Mouse (Mus musculus) kidney, postnatal 0 days (tissue): ENCODE measurements around the gene Snrpc. TPM values are rescaled to one million over a fixed set of nuclear protein-coding genes. Genes with fewer than 3 reads are reported as not detected.

Source experiments
- ATAC-seq: fragments of 200-750 bp; cut with Nextera tagmentation; replicated peaks from 2 replicates; pipeline ENCODE4 v1.8.0; 2017; ENCODE audit warnings: low read depth, moderate number of reproducible peaks, moderate TSS enrichment, moderate library complexity; ENCODE audit not compliant: low FRiP score
- DNase-seq: peaks from one replicate; pipeline ENCODE4 v3.0.0-alpha.2; 2016; ENCODE audit warnings: low spot score
- H3K27ac ChIP-seq: fragments of 300-500 bp; sonication (generic); 2 replicates; pipeline ENCODE4 v1.5.1; 2014; ENCODE audit warnings: mild to moderate bottlenecking
- H3K27me3 ChIP-seq: fragments of 300-500 bp; sonication (generic); 2 replicates; pipeline ENCODE4 v1.6.1; 2014; ENCODE audit warnings: low read length, mixed read lengths; ENCODE audit not compliant: insufficient read depth
- H3K36me3 ChIP-seq: fragments of 300-500 bp; sonication (generic); 2 replicates; pipeline ENCODE4 v1.6.1; 2014; ENCODE audit warnings: low read length, mixed read lengths; ENCODE audit not compliant: insufficient read depth
- H3K4me1 ChIP-seq: fragments of 300-500 bp; sonication (generic); replicated peaks from 2 replicates; pipeline ENCODE4 v1.6.1; 2014; ENCODE audit warnings: antibody characterized with exemption, low read length, mixed read lengths; ENCODE audit not compliant: insufficient read depth
- H3K4me2 ChIP-seq: fragments of 300-500 bp; sonication (generic); 2 replicates; pipeline ENCODE4 v1.6.1; 2014; ENCODE audit warnings: mild to moderate bottlenecking, low read length, moderate library complexity, mixed read lengths
- H3K4me3 ChIP-seq: fragments of 300-500 bp; sonication (generic); replicated peaks from 2 replicates; pipeline ENCODE4 v1.5.1; 2014; ENCODE audit warnings: low read depth, low read length
- H3K9ac ChIP-seq: fragments of 300-500 bp; sonication (generic); 2 replicates; pipeline ENCODE4 v1.6.1; 2014; ENCODE audit warnings: low read depth, low read length
- H3K9me3 ChIP-seq: fragments of 300-500 bp; sonication (generic); replicated peaks from 2 replicates; pipeline ENCODE4 v1.6.1; 2016; ENCODE audit warnings: low read length, inconsistent platforms, mixed read lengths
- CTCF ChIP-seq: IDR thresholded peaks from 2 replicates; pipeline ENCODE4 v1.5.1; 2016; ENCODE audit warnings: antibody characterized with exemption, low read depth, mild to moderate bottlenecking, moderate library complexity
- WGBS: fragments of 180-500 bp; shearing (Covaris S2); extraction: QIAGEN DNeasy Blood & Tissue Kit; methylation state at CpG from one replicate; pipeline ENCODE4 v1.1.7; 2014; 5-methylcytosine and 5-hydroxymethylcytosine counted together
- polyA plus RNA-seq: library from polyadenylated mRNA; unstranded; fragments of >200 nt; fragmentation: Nextera tagmentation; extraction: Ambion mirVana; gene quantifications from 2 replicates; pipeline ENCODE4 v1.2.1, GENCODE M21; 2015

The Snrpc gene
- polyA plus RNA-seq, 1 experiment from 2014 or later: 258 TPM

GRCm38 (mm10) chr17:27826908-27827383 is 11.0 kb upstream of the Snrpc start:
- Histone ChIP-seq H3K27ac (peak overlapping the region; percentile 51), H3K4me1 (no peaks in the 10 kb centered on the region), H3K4me2 (peak overlapping the region; percentile 59), H3K9ac (no peak overlapping the region), H3K9me3 (no peaks in the 10 kb centered on the region), H3K4me3 (peak overlapping the region; percentile 28), H3K27me3 (no peaks in the 10 kb centered on the region), H3K36me3 (no peaks in the 10 kb centered on the region)
- WGBS: under 1% methylated on average over 9 of the region's 9 CpGs
- DNase-seq (peak; percentile 88), ATAC-seq (0 out of 2 replicates have a peak, but pooled peaks have one; percentile 41)
- TF ChIP-seq CTCF: no peak

DNA sequence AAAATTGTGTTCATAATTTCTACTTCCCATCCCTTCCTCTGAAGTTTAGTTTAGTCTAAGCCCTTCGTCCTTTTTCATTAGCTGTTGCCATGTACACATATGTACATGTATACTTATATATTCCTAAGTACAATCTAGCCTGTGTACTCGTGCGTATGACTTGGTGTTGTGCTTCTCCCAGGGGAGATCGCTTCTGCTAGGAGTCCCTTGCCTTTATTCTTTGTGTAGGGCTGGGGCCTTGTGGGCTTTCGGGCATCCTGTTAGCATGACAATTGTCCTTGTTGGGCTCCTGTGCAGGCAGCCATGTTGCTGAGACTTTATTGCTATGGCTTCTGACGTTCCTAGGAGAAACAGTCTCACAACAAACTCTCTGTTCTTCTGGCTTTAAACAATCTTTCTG is 10.4 kb upstream of the Snrpc start:
- H3K9ac ChIP-seq: no peak overlapping the region
- ATAC-seq (no peak), DNase-seq (no peak)
- H3K36me3 ChIP-seq: no peaks in the 10 kb centered on the region
- H3K27me3 ChIP-seq: no peaks in the 10 kb centered on the region
- no peaks in the 10 kb centered on the region for H3K4me1 ChIP-seq
- TF ChIP-seq CTCF: no peak
- 35% methylated on average over 6 of the region's 6 CpGs for WGBS
- no peak overlapping the region for H3K27ac ChIP-seq
- H3K4me2 ChIP-seq: no peak overlapping the region
- H3K4me3 ChIP-seq: no peak overlapping the region
- H3K9me3 ChIP-seq: no peaks in the 10 kb centered on the region

DNA sequence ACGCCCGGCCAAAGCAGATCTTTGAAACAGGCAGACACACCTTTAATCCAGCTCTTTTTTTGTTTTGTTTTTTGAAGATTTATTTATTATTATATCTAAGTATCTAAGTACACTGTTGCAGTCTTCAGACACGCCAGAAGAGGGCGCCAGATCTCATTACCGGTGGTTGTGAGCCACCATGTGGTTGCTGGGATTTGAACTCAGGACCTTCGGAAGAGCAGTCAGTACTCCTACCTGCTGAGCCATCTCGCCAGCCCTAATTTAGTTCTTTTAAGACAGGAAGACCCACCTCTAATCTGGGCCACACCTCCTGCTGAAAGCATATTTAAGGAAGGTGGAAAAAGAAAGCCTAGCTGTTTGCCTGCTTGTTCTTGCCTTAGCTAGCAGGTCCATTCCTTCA is 7.5 kb upstream of the Snrpc start:
- Histone ChIP-seq H3K9me3 (no peaks in the 10 kb centered on the region), H3K4me3 (no peak overlapping the region), H3K9ac (no peak overlapping the region), H3K27me3 (no peaks in the 10 kb centered on the region), H3K4me2 (no peak overlapping the region), H3K36me3 (no peaks in the 10 kb centered on the region), H3K4me1 (no peaks in the 10 kb centered on the region), H3K27ac (no peak overlapping the region)
- ATAC-seq (no peak), DNase-seq (no peak)
- peak; percentile 60 for TF ChIP-seq CTCF
- 59% methylated on average over 7 of the region's 7 CpGs for WGBS

GRCm38 (mm10) chr17:27839469-27840252 is 1.7 kb downstream of the Snrpc start:
- peak; percentile 99 for DNase-seq
- peaks cover 17% of the 10 kb centered on the region; the same call in 1 of the 2 replicates for H3K36me3 ChIP-seq
- peaks cover 4% of the 10 kb centered on the region; the same call in 1 of the 2 replicates for H3K4me1 ChIP-seq
- H3K27ac ChIP-seq: peak overlapping the region; percentile 56
- TF ChIP-seq CTCF: peak; percentile 7; the same call in 1 of the 2 replicates
- WGBS: 1% methylated on average over 35 of the region's 35 CpGs
- no peaks in the 10 kb centered on the region for H3K27me3 ChIP-seq
- peak; percentile 98 for ATAC-seq
- H3K4me3 ChIP-seq: peak overlapping the region; percentile 84
- H3K9ac ChIP-seq: peak overlapping the region; percentile 83
- no peaks in the 10 kb centered on the region for H3K9me3 ChIP-seq
- H3K4me2 ChIP-seq: peak overlapping the region; percentile 77

GRCm38 (mm10) chr17:27848351-27848750 is 10.4 kb downstream of the Snrpc start:
- no peak for ATAC-seq
- no peaks in the 10 kb centered on the region for H3K4me1 ChIP-seq
- 97% methylated on average over 1 of the region's 1 CpGs for WGBS

GRCm38 (mm10) chr17:27851076-27851475 is 13.1 kb downstream of the Snrpc start:
- peaks cover 48% of the 10 kb centered on the region for H3K36me3 ChIP-seq
- no peak for ATAC-seq
- 59% methylated on average over 3 of the region's 3 CpGs for WGBS

More at GRCm38 (mm10) chr17:27848351-27848750, 10.4 kb downstream of the Snrpc start:
- Histone ChIP-seq H3K27me3 (no peaks in the 10 kb centered on the region), H3K4me2 (no peak overlapping the region), H3K9me3 (no peaks in the 10 kb centered on the region), H3K9ac (no peak overlapping the region), H3K27ac (no peak overlapping the region), H3K36me3 (peaks cover 58% of the 10 kb centered on the region), H3K4me3 (no peak overlapping the region)
- TF ChIP-seq CTCF: peak; percentile 16; the same call in 1 of the 2 replicates
- no peak for DNase-seq

More at GRCm38 (mm10) chr17:27851076-27851475, 13.1 kb downstream of the Snrpc start:
- Histone ChIP-seq H3K9ac (no peak overlapping the region), H3K27me3 (no peaks in the 10 kb centered on the region), H3K4me1 (no peaks in the 10 kb centered on the region), H3K27ac (no peak overlapping the region), H3K9me3 (no peaks in the 10 kb centered on the region), H3K4me2 (no peak overlapping the region), H3K4me3 (no peak overlapping the region)
- no peak for DNase-seq
- no peak for TF ChIP-seq CTCF
